Mouse (Mus musculus): Measurements from ENCODE around the gene Zc3h6.
A peak's percentile ranks its signal among the peaks of the same experiment; 100 is the strongest.

Zc3h6 gene

DNA sequence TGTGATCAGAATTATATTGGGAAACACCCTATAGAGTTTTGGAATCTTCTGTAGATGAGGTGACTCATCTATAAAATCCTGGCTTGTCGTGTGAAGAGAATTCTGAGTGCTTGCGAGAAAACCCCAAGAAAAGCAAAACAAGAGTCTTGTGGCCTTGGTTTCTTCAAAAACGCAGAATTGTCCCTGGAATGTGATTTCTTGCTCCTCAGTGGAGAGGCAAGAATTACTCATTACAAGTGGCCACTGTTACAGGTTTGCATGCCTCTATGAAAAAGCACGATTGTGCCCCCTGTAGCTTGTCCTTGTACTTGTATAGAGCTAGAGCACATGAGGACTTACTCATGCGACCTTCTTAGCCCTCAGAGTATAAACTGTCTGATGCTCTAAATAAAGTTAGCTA lies 68.2 kb downstream of the Zc3h6 start:
- DNase-seq (ENCODE audit: low spot score in 2 of 2) = no peak

DNA sequence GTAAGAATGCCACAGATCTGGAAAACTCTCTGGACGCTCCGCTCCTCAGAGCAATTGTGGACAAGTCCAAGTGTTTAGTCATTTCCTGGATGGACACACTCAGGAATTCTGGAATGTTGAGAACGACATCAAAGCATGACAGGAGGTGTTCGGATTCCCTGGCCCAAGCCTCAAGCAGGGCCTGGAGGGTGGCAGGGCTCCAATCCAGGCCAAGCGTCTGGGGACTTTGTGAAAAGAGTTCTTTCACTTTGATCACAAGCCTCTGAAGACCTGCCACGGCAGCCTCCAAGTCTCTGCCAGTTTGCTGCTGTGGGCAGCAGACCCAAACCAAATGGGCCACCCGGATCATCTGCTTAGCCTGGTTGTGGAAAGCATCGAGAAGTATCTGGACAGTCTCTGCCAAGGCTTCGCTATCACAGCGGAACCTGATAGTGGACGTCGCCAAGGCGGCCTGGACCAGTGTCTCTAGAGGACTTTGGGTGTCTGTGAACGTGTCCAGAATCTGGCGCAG lies 71.3 kb downstream of the Zc3h6 start:
- DNase-seq (ENCODE audit: low spot score in 2 of 2) = no peak

DNA sequence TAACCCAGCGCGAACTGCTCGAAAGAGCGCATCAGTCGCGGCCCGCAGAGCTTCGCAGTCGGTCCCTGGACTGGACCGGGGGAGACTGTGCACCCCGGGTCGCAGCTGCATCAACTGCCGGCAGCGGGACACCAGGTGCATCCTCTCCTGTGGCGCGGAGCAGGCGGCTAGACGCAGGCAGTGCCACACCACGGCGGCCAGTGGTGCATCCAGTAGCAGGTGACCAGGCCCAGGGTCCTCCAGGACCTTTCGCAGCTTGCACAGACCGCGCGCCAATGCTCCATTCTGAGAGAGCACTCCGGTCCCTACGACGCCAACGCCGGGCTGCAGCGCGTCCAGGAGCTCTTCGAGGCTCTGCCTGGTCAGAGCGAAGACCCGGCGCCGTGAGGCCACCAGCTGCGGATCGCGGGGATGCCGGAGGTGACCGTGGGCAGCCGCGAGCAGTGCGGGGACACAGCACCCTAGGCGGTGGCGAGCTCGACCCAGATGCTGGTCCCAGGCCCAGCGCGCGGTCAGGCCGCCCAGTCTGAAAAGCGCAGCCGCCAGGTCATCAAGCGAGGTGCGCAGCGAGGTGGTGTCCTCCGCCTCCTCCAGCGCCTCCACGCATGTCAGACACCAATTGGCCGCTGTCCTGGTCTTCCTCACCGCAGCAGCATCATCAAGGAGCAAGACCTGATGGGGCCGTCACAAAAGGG lies 71.9 kb downstream of the Zc3h6 start:
- DNase-seq (ENCODE audit: low spot score in 2 of 2) = no peak

DNA sequence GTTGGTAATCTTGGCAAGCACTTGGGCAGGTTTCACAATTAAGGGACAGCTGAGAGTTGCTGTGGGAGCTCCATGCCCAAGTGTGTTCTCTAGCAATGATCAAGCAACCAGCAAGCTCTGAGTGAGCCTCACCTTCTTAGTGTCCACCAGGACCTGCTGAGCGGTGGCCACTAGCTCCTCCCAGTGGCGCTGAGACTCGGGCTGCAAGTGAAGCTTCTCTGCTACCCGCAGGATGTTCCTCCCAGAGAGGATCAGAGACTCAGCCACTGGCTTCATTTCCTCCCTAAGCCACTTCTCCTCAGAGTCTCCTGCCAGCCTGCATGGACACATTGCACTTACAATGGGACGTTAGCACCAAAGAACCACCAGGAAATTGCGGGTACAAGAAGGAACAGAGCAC lies 73.4 kb downstream of the Zc3h6 start:
- no peak for DNase-seq (ENCODE audit: low spot score in 2 of 2)

DNA sequence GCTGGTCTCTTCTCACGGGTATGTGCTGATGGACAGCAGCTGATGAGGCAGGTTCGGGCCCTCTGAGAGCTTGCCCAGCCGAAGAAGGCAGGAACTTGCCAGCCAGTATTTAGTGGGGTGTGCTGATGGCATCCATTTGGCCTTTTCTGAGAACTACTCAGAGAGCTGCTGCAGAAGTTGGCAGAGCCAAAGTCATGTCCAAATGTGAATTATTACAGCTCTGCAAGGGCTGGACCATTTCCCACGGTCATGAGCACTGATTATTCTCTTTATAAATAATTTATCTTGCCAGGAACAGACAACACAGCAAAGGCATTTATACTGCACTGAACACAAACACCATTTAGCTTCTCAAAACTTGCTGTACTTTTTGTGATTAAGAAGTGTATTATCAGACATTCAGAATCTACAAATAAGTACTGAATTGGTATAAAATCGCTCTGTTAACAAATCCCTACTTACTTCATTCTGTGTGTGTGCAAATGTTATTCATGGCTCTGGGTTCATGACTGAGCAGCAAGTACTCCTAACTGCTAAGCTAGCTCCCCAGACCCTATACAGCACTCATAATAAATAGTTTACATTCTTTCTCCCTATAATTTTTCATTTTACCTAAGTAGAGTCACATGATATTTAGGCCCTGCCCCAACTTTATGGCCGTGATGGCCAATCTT lies 79.1 kb downstream of the Zc3h6 start:
- no peak for DNase-seq (ENCODE audit: low spot score in 2 of 2)

DNA sequence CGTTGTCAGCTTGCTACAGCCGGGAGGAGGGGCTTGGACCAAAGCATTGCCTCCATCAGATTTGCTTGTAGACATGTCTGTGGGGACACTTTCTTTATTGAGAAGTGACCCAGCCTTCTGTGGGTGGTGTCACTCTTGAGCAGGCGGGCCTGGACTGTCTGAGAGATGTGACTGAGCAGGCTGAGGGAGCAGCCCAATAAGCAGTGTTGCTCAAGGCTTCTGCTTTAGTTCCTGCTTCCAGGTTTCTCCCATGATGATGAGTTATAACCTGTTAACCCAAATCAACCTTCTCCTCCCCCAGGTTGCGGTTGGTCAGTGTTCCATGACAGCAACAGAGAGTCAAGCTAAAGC lies 79.6 kb downstream of the Zc3h6 start:
- no peak for DNase-seq (ENCODE audit: low spot score in 2 of 2)

DNA sequence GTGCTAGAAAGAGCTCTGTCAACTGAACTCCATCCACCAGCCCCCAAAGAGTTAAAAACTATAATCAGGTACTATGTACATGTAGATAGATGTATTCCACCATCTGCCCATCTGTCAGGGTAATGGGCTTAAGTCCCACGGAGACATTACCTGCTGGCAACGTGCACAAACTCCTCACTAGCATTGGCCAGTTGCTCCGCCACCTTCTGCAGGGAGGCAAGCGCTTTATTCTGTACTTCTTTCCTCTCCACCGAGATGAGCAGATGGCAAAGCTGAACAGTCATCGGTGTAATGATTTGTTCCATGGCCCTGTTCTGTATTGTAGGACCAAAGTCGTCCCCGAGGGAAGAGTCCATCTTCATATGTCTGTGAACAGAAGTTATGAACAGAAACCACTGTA lies 80.6 kb downstream of the Zc3h6 start, which contains the start of gene Vinac1:
Vinac1 (minus strand) TSS at position 362 of the 400 bp plus-strand sequence.
- DNase-seq (ENCODE audit: low spot score in 2 of 2) = no peak

DNA sequence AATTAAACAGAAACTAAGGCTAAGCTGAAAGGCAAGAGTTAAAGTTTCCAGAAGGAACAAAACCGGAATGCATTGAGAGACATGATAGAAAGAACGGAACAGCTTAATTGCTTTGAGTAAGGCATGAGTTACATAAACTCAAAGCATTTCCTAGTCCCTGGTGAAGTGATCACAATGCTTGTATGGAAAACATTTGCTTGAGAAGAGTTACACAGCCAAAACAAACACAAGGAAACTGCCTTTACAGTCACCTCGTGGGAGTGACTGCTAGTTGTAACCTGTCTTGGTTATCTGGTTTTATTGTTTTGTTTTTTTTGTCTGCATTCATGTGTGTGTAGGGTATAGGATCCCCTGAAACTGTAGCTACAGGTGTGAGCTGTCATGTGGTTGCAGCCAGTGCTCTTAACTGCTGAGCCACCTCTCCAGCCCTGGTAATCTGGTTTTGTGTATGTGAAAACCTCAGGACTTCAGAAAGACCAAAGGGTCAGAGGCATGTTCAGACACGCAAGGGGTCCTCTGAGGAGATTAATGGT lies 85.3 kb downstream of the Zc3h6 start:
- DNase-seq (ENCODE audit: low spot score in 2 of 2) = no peak

DNA sequence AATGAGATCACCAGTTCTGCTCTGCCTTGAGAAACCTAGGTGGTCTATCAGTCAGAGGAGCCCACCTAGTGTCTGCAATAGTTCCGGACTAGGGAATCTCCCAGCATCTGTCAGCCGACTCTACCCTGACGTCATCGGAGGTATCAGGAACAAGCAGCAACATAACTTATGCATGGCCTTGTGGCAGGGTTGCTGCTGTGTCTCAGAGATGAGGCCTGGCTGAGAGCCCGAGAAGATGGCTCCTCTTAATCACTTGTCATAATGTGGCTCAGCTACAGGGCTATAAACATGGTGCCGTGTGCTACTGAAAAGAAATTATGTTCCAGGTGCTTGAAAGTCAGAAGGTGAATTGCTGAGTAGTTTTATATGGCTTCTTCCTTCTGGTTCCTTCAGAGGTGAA lies 88.5 kb downstream of the Zc3h6 start:
- DNase-seq (ENCODE audit: low spot score in 2 of 2) = no peak

DNA sequence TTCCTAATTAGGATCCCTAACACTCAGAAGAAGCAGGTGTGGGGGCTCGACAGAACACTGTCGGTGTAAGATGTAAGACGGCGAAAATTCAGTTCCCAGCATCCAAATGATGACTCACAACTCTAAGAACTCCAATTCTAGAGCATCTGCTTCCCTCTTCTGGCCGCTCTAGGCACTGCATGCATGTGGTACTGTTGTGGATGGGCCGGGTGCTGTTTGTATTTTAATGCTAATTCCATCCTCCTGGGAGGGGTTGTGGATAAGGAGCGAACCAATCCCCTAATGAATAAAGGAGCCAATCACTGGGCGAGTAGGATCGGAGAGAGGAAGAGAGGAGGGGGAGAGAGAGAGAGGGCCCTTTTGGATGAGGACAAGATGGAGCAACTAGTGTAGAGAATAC lies 89.4 kb downstream of the Zc3h6 start:
- no peak for DNase-seq (ENCODE audit: low spot score in 2 of 2)

DNA sequence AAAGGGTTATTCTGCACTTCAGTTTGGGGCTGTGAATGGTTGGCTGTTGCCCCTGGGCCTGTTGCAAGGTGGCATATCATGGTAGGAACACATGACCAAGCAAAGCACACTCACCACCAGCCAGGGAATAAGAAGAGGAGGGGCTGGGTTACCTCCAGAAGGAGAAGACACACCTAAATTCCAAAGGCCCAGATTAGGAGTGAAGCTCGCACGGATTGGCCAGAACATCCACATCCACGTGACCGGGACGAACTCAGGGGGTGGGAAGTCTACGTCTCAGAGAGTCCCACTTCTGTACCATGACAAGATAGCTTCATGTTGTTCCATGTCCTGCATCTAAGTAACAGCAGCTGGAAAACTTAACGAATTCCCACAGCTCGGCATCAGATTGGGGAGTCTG lies 90.1 kb downstream of the Zc3h6 start:
- DNase-seq (ENCODE audit: low spot score in 2 of 2) = no peak

DNA sequence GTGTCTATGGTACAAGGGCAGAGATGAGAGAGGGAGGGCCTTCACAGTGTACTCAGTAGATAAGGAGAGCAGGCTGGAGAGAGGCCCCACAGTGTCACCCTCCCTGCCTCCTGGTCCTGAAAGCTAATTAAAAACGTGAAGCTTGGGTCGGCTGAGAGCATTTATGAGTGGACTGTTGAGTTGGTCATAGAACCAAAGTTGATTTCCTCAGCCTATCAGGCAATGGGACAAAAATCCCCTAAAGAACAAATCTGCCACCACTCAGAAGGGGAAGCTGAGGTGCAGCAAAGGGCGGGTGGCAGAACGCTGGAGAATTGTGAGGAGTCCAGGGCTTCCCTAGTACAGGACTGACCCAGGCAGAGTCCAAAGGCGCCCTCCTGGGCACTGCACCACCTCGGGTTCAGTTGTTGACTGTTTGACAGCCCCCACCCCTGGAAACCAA lies 90.7 kb downstream of the Zc3h6 start:
- no peak for DNase-seq (ENCODE audit: low spot score in 2 of 2)

DNA sequence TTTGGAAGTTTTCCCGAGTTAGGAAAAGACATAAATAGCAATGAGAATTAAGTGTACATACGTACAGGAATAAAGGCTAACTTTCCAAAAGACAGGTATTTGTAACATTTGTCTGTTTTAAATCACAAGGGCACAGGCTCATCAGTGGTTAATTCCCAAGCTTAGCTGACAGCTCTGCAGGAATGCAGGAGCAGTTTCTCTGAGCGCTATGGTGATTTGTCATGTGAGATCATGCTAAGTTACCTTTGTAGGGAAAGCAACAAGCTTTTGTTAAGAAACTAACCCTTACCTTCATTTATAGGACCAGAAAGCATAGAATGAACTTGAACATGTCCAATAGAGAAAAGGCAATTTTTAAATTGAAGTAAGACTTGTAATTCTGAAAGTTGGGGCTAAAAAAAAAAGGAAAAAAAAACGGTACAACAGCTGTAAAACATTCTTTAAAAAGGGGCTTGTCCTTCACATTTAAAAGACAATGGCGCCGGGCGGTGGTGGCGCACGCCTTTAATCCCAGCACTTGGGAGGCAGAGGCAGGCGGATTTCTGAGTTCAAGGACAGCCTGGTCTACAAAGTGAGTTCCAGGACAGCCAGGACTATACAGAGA lies 94.4 kb downstream of the Zc3h6 start:
- DNase-seq (ENCODE audit: low spot score in 2 of 2) = no peak

DNA sequence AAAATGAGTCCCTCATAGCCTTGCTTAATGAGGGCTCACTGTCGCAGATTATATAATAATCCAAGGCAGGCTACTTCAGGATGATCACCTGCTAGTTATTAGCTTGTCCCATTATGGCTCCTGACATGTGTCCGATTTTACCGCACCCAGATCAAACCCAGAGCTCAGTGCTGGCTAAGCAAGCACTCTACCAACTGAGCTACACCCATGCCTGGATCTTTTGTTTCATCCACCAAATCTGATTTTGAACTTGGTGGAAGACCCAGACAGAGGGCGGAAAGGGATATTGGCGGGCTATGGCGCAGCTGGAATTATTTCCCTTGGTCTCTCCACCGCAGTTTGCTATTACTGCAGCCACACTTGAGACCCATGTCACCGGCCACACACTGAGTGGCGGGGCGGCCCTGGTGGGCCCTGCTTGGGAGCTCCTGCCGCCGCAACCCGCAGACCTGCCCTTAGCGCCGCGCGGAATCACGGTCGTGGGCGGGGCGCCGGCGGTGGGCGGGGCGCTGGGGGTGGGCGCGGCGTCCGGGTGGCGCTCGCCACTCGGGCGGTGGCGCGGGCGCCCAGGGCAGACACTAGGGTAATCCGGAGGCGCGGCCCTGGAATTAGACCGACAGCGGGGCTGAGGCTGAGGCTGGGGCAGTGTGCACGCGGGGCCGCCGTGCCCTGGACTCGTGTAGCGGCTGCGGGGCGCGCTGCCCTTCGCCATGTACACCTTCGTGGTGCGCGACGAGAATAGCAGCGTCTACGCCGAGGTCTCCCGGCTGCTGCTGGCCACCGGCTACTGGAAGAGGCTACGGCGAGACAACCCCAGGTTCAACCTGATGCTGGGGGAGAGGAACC lies 98.5 kb downstream of the Zc3h6 start, which contains the start of gene Ttl:
Ttl (plus strand) TSS at position 506 of the 846 bp plus-strand sequence.
- DNase-seq (ENCODE audit: low spot score in 2 of 2) = peak; percentile 27 to 62

DNA sequence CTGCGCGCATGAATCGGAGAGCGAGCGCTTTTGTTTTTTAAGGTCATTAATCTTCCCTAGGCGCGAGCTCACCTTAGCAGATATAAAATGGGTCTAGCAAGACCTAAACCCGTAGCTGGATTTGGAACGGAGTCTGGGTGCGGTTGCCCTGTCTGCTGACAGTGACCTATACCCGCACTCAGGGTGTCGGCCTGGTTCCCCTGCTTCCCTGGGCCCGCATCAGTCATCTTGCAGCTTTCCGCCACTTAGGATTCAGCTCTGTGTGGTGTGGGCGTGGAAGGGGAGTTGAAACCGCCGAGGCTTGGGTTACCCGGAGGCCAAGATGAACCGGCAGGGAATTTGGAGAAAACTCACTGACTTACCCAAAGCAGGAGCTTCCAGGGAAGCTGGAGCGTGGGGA lies 99.1 kb downstream of the Zc3h6 start:
- DNase-seq (ENCODE audit: low spot score in 2 of 2) = peak; percentile 30 to 49
